Mouse (Mus musculus): ENCODE data around the gene St6galnac5.

GRCm38 (mm10) chr3:152941671-152942070 is 40.4 kb downstream of the St6galnac5 start:
- TF ChIP-seq CTCF (conservative IDR thresholded peaks at IDR 0.05; ENCODE audit: low read length) (no peak), NANOG (IDR thresholded peaks at IDR 0.05; ENCODE audit: borderline replicate concordance, low read length) (no peak), POU5F1 (IDR thresholded peaks at IDR 0.05; ENCODE audit: borderline replicate concordance, low read length) (no peak)

All from E14TG2a.4 (cell line).